Mouse (Mus musculus) hindlimb bud, embryonic 11.5 days (tissue): Measurements from ENCODE around the gene Cmtm7.

Source experiments
- DNase-seq: peaks from one replicate; pipeline ENCODE4 v3.0.0-alpha.2; 2012; ENCODE audit warnings: low read depth, low spot score; ENCODE audit errors: extremely low spot score

Gene Cmtm7

GRCm38 (mm10) chr9:114796473-114797050 is 14.9 kb upstream of the Cmtm7 start:
- no peak for DNase-seq

- DNase-seq = no peak
Observed at GRCm38 (mm10) chr9:114794491-114794890, 12.8 kb upstream of the Cmtm7 start.

GRCm38 (mm10) chr9:114793764-114794295 is 12.2 kb upstream of the Cmtm7 start:
- no peak for DNase-seq

- no peak for DNase-seq
Observed at GRCm38 (mm10) chr9:114789989-114790388, 8.3 kb upstream of the Cmtm7 start.

GRCm38 (mm10) chr9:114789557-114789956 is 7.9 kb upstream of the Cmtm7 start:
- DNase-seq = no peak

- no peak for DNase-seq
Observed at GRCm38 (mm10) chr9:114788697-114789096, 7.0 kb upstream of the Cmtm7 start.

- DNase-seq = no peak
Observed at GRCm38 (mm10) chr9:114787716-114788115, 6.1 kb upstream of the Cmtm7 start.

- DNase-seq = no peak
Observed at GRCm38 (mm10) chr9:114787134-114787533, 5.5 kb upstream of the Cmtm7 start.

GRCm38 (mm10) chr9:114785432-114786125 is 3.9 kb upstream of the Cmtm7 start:
- DNase-seq = no peak

GRCm38 (mm10) chr9:114780746-114781525 is 720 bp downstream of the Cmtm7 start:
- no peak for DNase-seq

GRCm38 (mm10) chr9:114779984-114780745 is 1.5 kb downstream of the Cmtm7 start:
- DNase-seq = no peak

GRCm38 (mm10) chr9:114778877-114779276 is 2.8 kb downstream of the Cmtm7 start:
- no peak for DNase-seq

GRCm38 (mm10) chr9:114778047-114778390 is 3.6 kb downstream of the Cmtm7 start:
- DNase-seq = no peak

GRCm38 (mm10) chr9:114777178-114778046 is 4.2 kb downstream of the Cmtm7 start:
- DNase-seq = no peak

GRCm38 (mm10) chr9:114776361-114776760 is 5.3 kb downstream of the Cmtm7 start:
- DNase-seq = no peak

- no peak for DNase-seq
Observed at GRCm38 (mm10) chr9:114775272-114775671, 6.4 kb downstream of the Cmtm7 start.

GRCm38 (mm10) chr9:114774629-114775028 is 7.0 kb downstream of the Cmtm7 start:
- no peak for DNase-seq

- no peak for DNase-seq
Observed at GRCm38 (mm10) chr9:114771565-114771964, 10.1 kb downstream of the Cmtm7 start.

GRCm38 (mm10) chr9:114770224-114770623 is 11.4 kb downstream of the Cmtm7 start:
- no peak for DNase-seq

- no peak for DNase-seq
Observed at GRCm38 (mm10) chr9:114768066-114768465, 13.6 kb downstream of the Cmtm7 start.
